Mouse (Mus musculus) kidney, postnatal 0 days (tissue): ENCODE data around the gene Ahdc1. TPM values are rescaled to one million over a fixed set of nuclear protein-coding genes. Genes with fewer than 3 reads are reported as not detected.

Experiments used
- ATAC-seq: fragments of 200-750 bp; cut with Nextera tagmentation; replicated peaks from 2 replicates; pipeline ENCODE4 v1.8.0; 2017; ENCODE audit warnings: low read depth, moderate number of reproducible peaks, moderate TSS enrichment, moderate library complexity; ENCODE audit not compliant: low FRiP score
- DNase-seq: peaks from one replicate; pipeline ENCODE4 v3.0.0-alpha.2; 2016; ENCODE audit warnings: low spot score
- H3K27ac ChIP-seq: fragments of 300-500 bp; sonication (generic); 2 replicates; pipeline ENCODE4 v1.5.1; 2014; ENCODE audit warnings: mild to moderate bottlenecking
- H3K27me3 ChIP-seq: fragments of 300-500 bp; sonication (generic); 2 replicates; pipeline ENCODE4 v1.6.1; 2014; ENCODE audit warnings: low read length, mixed read lengths; ENCODE audit not compliant: insufficient read depth
- H3K36me3 ChIP-seq: fragments of 300-500 bp; sonication (generic); 2 replicates; pipeline ENCODE4 v1.6.1; 2014; ENCODE audit warnings: low read length, mixed read lengths; ENCODE audit not compliant: insufficient read depth
- H3K4me1 ChIP-seq: fragments of 300-500 bp; sonication (generic); replicated peaks from 2 replicates; pipeline ENCODE4 v1.6.1; 2014; ENCODE audit warnings: antibody characterized with exemption, low read length, mixed read lengths; ENCODE audit not compliant: insufficient read depth
- H3K4me2 ChIP-seq: fragments of 300-500 bp; sonication (generic); 2 replicates; pipeline ENCODE4 v1.6.1; 2014; ENCODE audit warnings: mild to moderate bottlenecking, low read length, moderate library complexity, mixed read lengths
- H3K4me3 ChIP-seq: fragments of 300-500 bp; sonication (generic); replicated peaks from 2 replicates; pipeline ENCODE4 v1.5.1; 2014; ENCODE audit warnings: low read depth, low read length
- H3K9ac ChIP-seq: fragments of 300-500 bp; sonication (generic); 2 replicates; pipeline ENCODE4 v1.6.1; 2014; ENCODE audit warnings: low read depth, low read length
- H3K9me3 ChIP-seq: fragments of 300-500 bp; sonication (generic); replicated peaks from 2 replicates; pipeline ENCODE4 v1.6.1; 2016; ENCODE audit warnings: low read length, inconsistent platforms, mixed read lengths
- CTCF ChIP-seq: IDR thresholded peaks from 2 replicates; pipeline ENCODE4 v1.5.1; 2016; ENCODE audit warnings: antibody characterized with exemption, low read depth, mild to moderate bottlenecking, moderate library complexity
- WGBS: fragments of 180-500 bp; shearing (Covaris S2); extraction: QIAGEN DNeasy Blood & Tissue Kit; methylation state at CpG from one replicate; pipeline ENCODE4 v1.1.7; 2014; 5-methylcytosine and 5-hydroxymethylcytosine counted together
- polyA plus RNA-seq: library from polyadenylated mRNA; unstranded; fragments of >200 nt; fragmentation: Nextera tagmentation; extraction: Ambion mirVana; gene quantifications from 2 replicates; pipeline ENCODE4 v1.2.1, GENCODE M21; 2015

The Ahdc1 gene
- polyA plus RNA-seq, 1 experiment from 2014 or later, result 6.4 TPM

- H3K9me3 ChIP-seq, result no peaks in the 10 kb centered on the region
Observed at GRCm38 (mm10) chr4:133087177-133087714, 76.2 kb downstream of the Ahdc1 start.

GRCm38 (mm10) chr4:133087835-133088234 lies 76.8 kb downstream of the Ahdc1 start:
- no peak overlapping the region for H3K4me3 ChIP-seq

More at GRCm38 (mm10) chr4:133087177-133087714, 76.2 kb downstream of the Ahdc1 start:
- ATAC-seq, result no peak
- Histone ChIP-seq H3K9ac (no peak overlapping the region), H3K27ac (peak overlapping the region; percentile 79), H3K27me3 (no peaks in the 10 kb centered on the region), H3K4me3 (no peak overlapping the region), H3K4me1 (peaks cover 63% of the 10 kb centered on the region), H3K36me3 (no peaks in the 10 kb centered on the region), H3K4me2 (no peak overlapping the region)
- 80% methylated on average over 6 of the region's 6 CpGs for WGBS
- no peak for DNase-seq
- TF ChIP-seq CTCF, result no peak

GRCm38 (mm10) chr4:133089319-133089718 lies 78.3 kb downstream of the Ahdc1 start:
- H3K9me3 ChIP-seq, result no peaks in the 10 kb centered on the region
- 54% methylated on average over 9 of the region's 9 CpGs for WGBS
- no peak for TF ChIP-seq CTCF
- H3K4me3 ChIP-seq, result no peak overlapping the region
- H3K9ac ChIP-seq, result no peak overlapping the region
- peaks cover 75% of the 10 kb centered on the region for H3K4me1 ChIP-seq
- no peaks in the 10 kb centered on the region for H3K27me3 ChIP-seq
- DNase-seq (no peak), ATAC-seq (no peak)
- no peak overlapping the region for H3K27ac ChIP-seq
- H3K4me2 ChIP-seq, result no peak overlapping the region
- no peaks in the 10 kb centered on the region for H3K36me3 ChIP-seq

More at GRCm38 (mm10) chr4:133087835-133088234, 76.8 kb downstream of the Ahdc1 start:
- no peak for TF ChIP-seq CTCF
- no peaks in the 10 kb centered on the region for H3K27me3 ChIP-seq
- WGBS, result 8% methylated on average over 8 of the region's 8 CpGs
- peaks cover 69% of the 10 kb centered on the region for H3K4me1 ChIP-seq
- H3K4me2 ChIP-seq, result no peak overlapping the region
- ATAC-seq (no peak), DNase-seq (peak; percentile 80)
- no peaks in the 10 kb centered on the region for H3K36me3 ChIP-seq
- H3K9me3 ChIP-seq, result no peaks in the 10 kb centered on the region
- H3K9ac ChIP-seq, result no peak overlapping the region
- peak overlapping the region; percentile 79 for H3K27ac ChIP-seq

GRCm38 (mm10) chr4:133089802-133090201 lies 78.7 kb downstream of the Ahdc1 start:
- Histone ChIP-seq H3K9ac (no peak overlapping the region), H3K4me1 (peaks cover 75% of the 10 kb centered on the region), H3K9me3 (no peaks in the 10 kb centered on the region), H3K27ac (peak overlapping the region; percentile 85), H3K4me2 (no peak overlapping the region), H3K4me3 (no peak overlapping the region), H3K36me3 (no peaks in the 10 kb centered on the region), H3K27me3 (no peaks in the 10 kb centered on the region)
- no peak for ATAC-seq
- TF ChIP-seq CTCF, result no peak
- WGBS, result 59% methylated on average over 4 of the region's 4 CpGs
- no peak for DNase-seq

GRCm38 (mm10) chr4:133090276-133090719 lies 79.2 kb downstream of the Ahdc1 start:
- Histone ChIP-seq H3K36me3 (no peaks in the 10 kb centered on the region), H3K9me3 (no peaks in the 10 kb centered on the region), H3K4me1 (peaks cover 76% of the 10 kb centered on the region), H3K9ac (no peak overlapping the region; the same call in 1 of the 2 replicates), H3K4me3 (no peak overlapping the region), H3K27me3 (no peaks in the 10 kb centered on the region), H3K4me2 (peak overlapping the region; percentile 13; the same call in 1 of the 2 replicates), H3K27ac (peak overlapping the region; percentile 85)
- no peak for TF ChIP-seq CTCF
- 32% methylated on average over 8 of the region's 8 CpGs for WGBS
- ATAC-seq, result no peak
- no peak for DNase-seq

GRCm38 (mm10) chr4:133090720-133091458 lies 79.8 kb downstream of the Ahdc1 start:
- no peak for ATAC-seq
- no peak for TF ChIP-seq CTCF
- Histone ChIP-seq H3K9ac (peak overlapping the region; percentile 5; the same call in 1 of the 2 replicates), H3K27me3 (no peaks in the 10 kb centered on the region), H3K4me3 (no peak overlapping the region), H3K4me1 (peaks cover 75% of the 10 kb centered on the region), H3K4me2 (peak overlapping the region; percentile 13; the same call in 1 of the 2 replicates), H3K9me3 (no peaks in the 10 kb centered on the region), H3K36me3 (no peaks in the 10 kb centered on the region), H3K27ac (peak overlapping the region; percentile 85)
- 15% methylated on average over 18 of the region's 18 CpGs for WGBS
- DNase-seq, result peak; percentile 78
